Mouse (Mus musculus) midbrain, embryonic 12.5 days (tissue): ENCODE measurements around the gene Afp. TPM values are rescaled to one million over a fixed set of nuclear protein-coding genes. Genes with fewer than 3 reads are reported as not detected.
A peak's percentile ranks its signal among the peaks of the same experiment; 100 is the strongest.

ENCODE experiments used
- ATAC-seq: fragments of 200-750 bp; cut with Nextera tagmentation; 2 replicates; pipeline ENCODE4 v1.8.0; 2017; ENCODE audit warnings: low read depth, moderate TSS enrichment, moderate library complexity; ENCODE audit not compliant: low FRiP score
- H3K27ac ChIP-seq: fragments of 300-500 bp; sonication (generic); replicated peaks from 2 replicates; pipeline ENCODE4 v1.5.1; 2016; ENCODE audit warnings: mild to moderate bottlenecking
- H3K27me3 ChIP-seq: fragments of 300-500 bp; sonication (generic); 2 replicates; pipeline ENCODE4 v1.6.1; 2016; ENCODE audit warnings: mild to moderate bottlenecking
- H3K36me3 ChIP-seq: fragments of 300-500 bp; sonication (generic); 2 replicates; pipeline ENCODE4 v1.6.1; 2016
- H3K4me1 ChIP-seq: fragments of 300-500 bp; sonication (generic); 2 replicates; pipeline ENCODE4 v1.6.1; 2016
- H3K4me2 ChIP-seq: fragments of 300-500 bp; sonication (generic); replicated peaks from 2 replicates; pipeline ENCODE4 v1.6.1; 2016; ENCODE audit warnings: mild to moderate bottlenecking, moderate library complexity
- H3K4me3 ChIP-seq: fragments of 300-500 bp; sonication (generic); 2 replicates; pipeline ENCODE4 v1.5.1; 2016; ENCODE audit warnings: mild to moderate bottlenecking
- H3K9ac ChIP-seq: fragments of 300-500 bp; sonication (generic); replicated peaks from 2 replicates; pipeline ENCODE4 v1.6.1; 2016; ENCODE audit warnings: mild to moderate bottlenecking, moderate library complexity
- H3K9me3 ChIP-seq: fragments of 300-500 bp; sonication (generic); 2 replicates; pipeline ENCODE4 v1.6.1; 2016; ENCODE audit warnings: mild to moderate bottlenecking
- WGBS: fragments of 180-500 bp; shearing (Covaris S2); methylation state at CpG from one replicate; pipeline ENCODE4 v1.1.7; 2016; 5-methylcytosine and 5-hydroxymethylcytosine counted together
- polyA plus RNA-seq: library from polyadenylated mRNA; unstranded; fragments of >200 nt; fragmentation: Nextera tagmentation; extraction: Ambion mirVana; gene quantifications from 2 replicates; pipeline ENCODE4 v1.2.1, GENCODE M21; 2016

The Afp gene
- polyA plus RNA-seq, 1 experiment from 2014 or later: 0.11 TPM

DNA sequence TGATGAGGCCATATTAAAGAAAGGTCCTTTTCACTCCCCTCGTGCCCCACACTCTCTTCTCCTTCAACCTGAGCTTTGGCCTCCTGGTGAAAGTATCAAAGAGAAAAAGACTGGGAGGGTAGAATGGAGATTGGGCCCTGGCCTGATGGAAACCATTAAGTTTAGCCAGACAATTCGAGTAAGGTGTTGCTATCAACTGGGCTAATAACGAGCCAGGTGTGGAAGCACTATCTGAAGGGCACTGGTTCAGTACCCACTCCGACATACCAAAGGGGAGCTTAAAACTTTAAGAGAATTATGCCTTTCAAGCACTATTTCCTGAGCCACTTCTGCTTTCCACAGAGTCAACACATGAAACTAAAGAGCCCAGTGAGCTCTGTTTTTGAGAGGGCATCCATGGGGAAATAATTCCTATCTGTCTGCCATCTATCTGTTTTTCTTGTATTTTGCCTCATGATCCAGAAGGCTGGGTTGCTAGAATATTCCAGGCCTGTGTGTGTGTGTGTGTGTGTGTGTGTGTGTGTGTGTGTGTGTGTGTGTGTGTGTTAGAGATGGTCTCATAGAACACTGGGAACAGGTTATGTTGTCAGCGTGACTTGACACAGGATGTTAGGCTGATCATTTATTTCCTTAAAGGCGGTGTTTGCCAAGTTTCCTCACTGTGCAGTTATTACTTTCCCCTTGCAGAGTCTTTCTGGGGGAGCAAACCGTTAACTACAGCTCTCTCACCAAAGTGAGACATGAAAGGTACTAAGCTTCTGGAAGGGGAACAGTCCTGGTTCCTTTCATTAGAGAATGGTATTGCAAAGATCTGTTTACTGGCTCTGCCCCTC, 13.0 kb upstream of the Afp start:
- H3K9ac ChIP-seq: no peak overlapping the region
- H3K27me3 ChIP-seq: no peaks in the 10 kb centered on the region
- H3K9me3 ChIP-seq: no peaks in the 10 kb centered on the region
- H3K36me3 ChIP-seq: no peaks in the 10 kb centered on the region
- H3K4me3 ChIP-seq: no peak overlapping the region
- no peak for ATAC-seq
- no peak overlapping the region for H3K27ac ChIP-seq
- no peak overlapping the region for H3K4me2 ChIP-seq
- H3K4me1 ChIP-seq: no peaks in the 10 kb centered on the region
- 88% methylated on average over 7 of the region's 7 CpGs for WGBS

DNA sequence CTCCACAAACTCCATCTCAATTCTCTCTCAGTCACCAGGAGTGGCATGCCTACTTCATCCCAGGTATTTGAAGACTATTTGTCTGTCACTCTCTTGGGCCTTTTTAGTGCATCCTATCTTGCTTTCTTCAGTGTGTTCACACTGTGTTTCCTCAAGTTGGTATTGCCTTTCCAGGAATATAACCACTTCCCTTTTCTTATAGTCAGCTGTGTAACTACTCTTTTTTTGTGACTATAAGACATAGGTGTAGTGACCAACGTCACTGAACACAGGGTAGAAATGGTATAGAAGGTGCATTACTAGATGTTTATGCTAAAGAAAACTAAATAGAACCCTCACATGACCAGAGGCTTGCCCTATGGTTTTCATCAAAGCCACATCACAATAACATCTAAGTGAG, 11.7 kb upstream of the Afp start:
- no peak overlapping the region for H3K4me2 ChIP-seq
- H3K27ac ChIP-seq: no peak overlapping the region
- H3K4me1 ChIP-seq: no peaks in the 10 kb centered on the region
- H3K36me3 ChIP-seq: no peaks in the 10 kb centered on the region
- H3K9ac ChIP-seq: no peak overlapping the region
- 87% methylated on average over 1 of the region's 1 CpGs for WGBS
- H3K4me3 ChIP-seq: no peak overlapping the region
- H3K27me3 ChIP-seq: no peaks in the 10 kb centered on the region
- H3K9me3 ChIP-seq: no peaks in the 10 kb centered on the region
- no peak for ATAC-seq

DNA sequence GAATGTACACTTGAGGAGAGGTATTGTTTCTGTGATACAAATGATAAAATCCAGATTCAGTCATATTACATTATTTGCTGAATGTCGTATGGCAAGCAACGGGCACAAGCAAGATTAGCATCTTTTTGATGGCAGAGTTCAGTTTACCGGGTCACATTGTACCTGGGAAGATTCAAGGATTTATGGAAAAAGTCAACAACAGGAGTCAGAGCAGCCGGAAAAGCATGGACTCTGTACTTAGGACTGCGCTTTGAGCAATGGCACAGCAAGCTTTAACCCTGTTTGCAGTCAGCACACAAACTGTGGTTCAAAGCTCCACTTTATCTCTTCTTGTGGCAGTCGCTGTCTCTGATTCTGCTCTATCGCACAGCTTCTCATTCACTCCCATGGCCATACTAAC, 4.9 kb upstream of the Afp start:
- no peak overlapping the region for H3K27ac ChIP-seq
- H3K4me2 ChIP-seq: no peak overlapping the region
- no peak overlapping the region for H3K4me3 ChIP-seq
- no peaks in the 10 kb centered on the region for H3K27me3 ChIP-seq
- no peak for ATAC-seq
- H3K9me3 ChIP-seq: no peaks in the 10 kb centered on the region
- 93% methylated on average over 7 of the region's 7 CpGs for WGBS
- H3K9ac ChIP-seq: no peak overlapping the region
- no peaks in the 10 kb centered on the region for H3K4me1 ChIP-seq
- H3K36me3 ChIP-seq: no peaks in the 10 kb centered on the region

DNA sequence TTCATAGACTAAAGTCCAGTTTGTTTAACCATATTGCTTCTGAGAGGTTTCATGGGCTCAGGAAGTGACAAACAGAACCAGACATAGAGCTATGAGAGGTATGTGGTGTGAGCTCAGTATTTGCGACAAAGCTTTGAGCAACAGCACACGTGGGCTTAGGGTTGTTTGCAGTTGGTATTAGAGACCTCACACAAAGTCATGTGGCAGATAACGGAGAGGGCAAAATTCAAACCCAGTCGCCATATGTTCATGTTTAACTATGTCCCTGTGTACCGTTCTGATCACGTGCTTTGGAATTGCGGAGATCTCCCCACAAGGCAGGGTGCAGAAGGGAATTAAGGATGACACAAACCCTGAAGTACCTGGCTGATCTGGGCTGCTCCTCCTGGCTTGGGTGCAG, 2.2 kb upstream of the Afp start:
- Histone ChIP-seq H3K27me3 (no peaks in the 10 kb centered on the region), H3K4me3 (no peak overlapping the region), H3K4me1 (no peaks in the 10 kb centered on the region), H3K9me3 (no peaks in the 10 kb centered on the region), H3K9ac (no peak overlapping the region), H3K27ac (no peak overlapping the region), H3K36me3 (no peaks in the 10 kb centered on the region), H3K4me2 (no peak overlapping the region)
- ATAC-seq: no peak
- 81% methylated on average over 7 of the region's 7 CpGs for WGBS

DNA sequence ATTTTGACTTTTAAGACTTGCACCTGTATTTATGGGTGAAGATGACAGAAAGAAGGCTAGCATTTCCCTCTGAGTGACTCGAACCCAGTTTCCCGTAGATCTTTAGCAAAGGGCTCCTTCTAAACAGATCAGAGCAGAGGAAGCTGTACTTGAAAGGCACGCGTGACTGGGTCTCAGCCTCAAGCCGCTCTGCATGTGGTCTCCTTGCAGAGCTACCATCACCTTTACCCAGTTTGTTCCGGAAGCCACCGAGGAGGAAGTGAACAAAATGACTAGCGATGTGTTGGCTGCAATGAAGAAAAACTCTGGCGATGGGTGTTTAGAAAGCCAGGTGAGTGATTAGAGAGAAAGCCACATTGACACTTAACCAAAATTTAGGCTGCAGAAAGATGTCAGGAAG, 1.9 kb downstream of the Afp start:
- Histone ChIP-seq H3K4me2 (no peak overlapping the region), H3K9me3 (no peaks in the 10 kb centered on the region), H3K36me3 (no peaks in the 10 kb centered on the region), H3K9ac (no peak overlapping the region), H3K27ac (no peak overlapping the region), H3K27me3 (no peaks in the 10 kb centered on the region), H3K4me3 (no peak overlapping the region), H3K4me1 (no peaks in the 10 kb centered on the region)
- ATAC-seq: no peak
- 81% methylated on average over 9 of the region's 9 CpGs for WGBS

DNA sequence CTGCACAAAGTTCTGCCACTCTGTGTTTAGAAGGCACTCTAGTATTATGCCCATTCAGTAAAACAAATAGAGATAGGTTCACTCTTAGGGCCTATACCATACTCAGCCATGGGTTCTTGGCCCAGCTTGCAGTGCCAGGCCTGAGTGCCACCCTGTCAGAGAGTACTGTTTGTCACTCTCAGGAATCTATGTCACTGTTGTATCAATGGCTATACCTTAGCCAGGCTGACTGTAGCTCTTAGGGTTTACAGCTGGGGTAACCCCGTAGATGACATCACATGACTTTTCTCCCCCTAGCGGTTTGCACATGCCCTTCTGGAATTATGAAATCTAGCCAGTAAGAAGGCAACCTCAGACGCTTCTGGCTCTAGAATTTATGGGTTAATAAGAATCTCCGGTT, 3.8 kb downstream of the Afp start:
- H3K9ac ChIP-seq: no peak overlapping the region
- no peak overlapping the region for H3K27ac ChIP-seq
- H3K27me3 ChIP-seq: no peaks in the 10 kb centered on the region
- 92% methylated on average over 4 of the region's 4 CpGs for WGBS
- H3K9me3 ChIP-seq: no peaks in the 10 kb centered on the region
- no peak overlapping the region for H3K4me2 ChIP-seq
- no peak for ATAC-seq
- H3K4me3 ChIP-seq: no peak overlapping the region
- H3K36me3 ChIP-seq: no peaks in the 10 kb centered on the region
- no peaks in the 10 kb centered on the region for H3K4me1 ChIP-seq

DNA sequence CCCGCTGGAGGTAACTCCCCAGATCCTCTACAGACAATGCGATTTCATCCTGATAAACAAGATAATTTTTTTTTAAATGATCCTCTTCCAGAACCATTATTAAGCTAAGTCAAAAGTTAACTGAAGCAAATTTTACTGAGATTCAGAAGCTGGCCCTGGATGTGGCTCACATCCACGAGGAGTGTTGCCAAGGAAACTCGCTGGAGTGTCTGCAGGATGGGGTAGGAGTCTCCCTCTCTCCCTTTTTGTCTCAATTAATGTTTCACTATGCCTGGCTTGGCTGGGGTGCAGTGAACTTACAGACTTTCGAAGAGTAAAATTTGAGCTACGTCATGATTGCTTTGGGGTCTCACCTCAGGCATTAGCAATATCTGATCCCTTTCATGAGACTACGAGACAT, 9.0 kb downstream of the Afp start:
- Histone ChIP-seq H3K36me3 (no peaks in the 10 kb centered on the region), H3K4me3 (no peak overlapping the region), H3K4me1 (no peaks in the 10 kb centered on the region), H3K27me3 (no peaks in the 10 kb centered on the region), H3K9ac (no peak overlapping the region), H3K9me3 (no peaks in the 10 kb centered on the region), H3K4me2 (no peak overlapping the region), H3K27ac (no peak overlapping the region)
- 74% methylated on average over 7 of the region's 7 CpGs for WGBS
- ATAC-seq: no peak

DNA sequence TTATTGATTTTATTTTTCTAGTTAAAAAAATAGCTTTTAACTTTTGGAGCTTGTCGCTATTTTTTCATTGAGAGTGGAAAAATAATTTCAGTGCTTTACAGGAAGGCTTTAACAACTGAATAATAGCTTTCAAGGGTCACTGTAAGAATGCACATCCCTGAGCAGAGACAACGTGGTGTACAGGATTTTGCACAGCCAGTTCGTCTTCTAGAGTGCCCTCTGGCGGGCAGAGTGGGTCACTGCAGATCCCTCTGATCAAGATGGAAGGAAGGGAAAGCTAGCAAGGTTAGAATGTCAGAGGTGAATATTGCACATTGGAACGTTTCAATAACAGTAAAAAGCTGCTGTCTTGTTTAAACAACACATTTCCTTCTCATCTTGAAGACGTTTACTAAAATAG, 10.2 kb downstream of the Afp start:
- no peaks in the 10 kb centered on the region for H3K9me3 ChIP-seq
- H3K4me1 ChIP-seq: no peaks in the 10 kb centered on the region
- no peak overlapping the region for H3K27ac ChIP-seq
- H3K4me3 ChIP-seq: no peak overlapping the region
- no peak overlapping the region for H3K4me2 ChIP-seq
- 2% methylated on average over 6 of the region's 6 CpGs for WGBS
- no peaks in the 10 kb centered on the region for H3K36me3 ChIP-seq
- ATAC-seq: peak; percentile 79
- H3K27me3 ChIP-seq: no peaks in the 10 kb centered on the region
- H3K9ac ChIP-seq: no peak overlapping the region

DNA sequence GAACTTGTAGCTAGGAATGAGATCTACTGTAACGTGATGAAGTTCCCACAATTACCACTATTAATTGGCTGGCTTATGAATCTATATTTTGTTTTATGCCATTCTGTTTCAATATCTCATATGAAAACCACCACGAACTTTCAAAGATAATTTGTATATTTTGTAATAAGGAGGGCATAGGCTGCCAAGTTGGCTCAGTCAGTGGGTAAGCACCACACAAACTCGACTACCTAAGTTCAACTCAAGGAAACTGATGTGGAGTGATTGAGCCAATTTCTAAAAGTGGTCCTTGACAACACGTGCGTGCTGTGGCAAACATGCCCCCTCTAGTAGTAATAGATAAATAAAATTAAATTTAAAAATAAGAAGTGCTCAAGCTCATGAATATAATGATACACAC, 11.2 kb downstream of the Afp start:
- Histone ChIP-seq H3K9me3 (no peaks in the 10 kb centered on the region), H3K27ac (no peak overlapping the region), H3K4me2 (no peak overlapping the region), H3K36me3 (no peaks in the 10 kb centered on the region), H3K4me3 (no peak overlapping the region), H3K9ac (no peak overlapping the region), H3K4me1 (no peaks in the 10 kb centered on the region), H3K27me3 (no peaks in the 10 kb centered on the region)
- no peak for ATAC-seq
- 89% methylated on average over 5 of the region's 5 CpGs for WGBS

DNA sequence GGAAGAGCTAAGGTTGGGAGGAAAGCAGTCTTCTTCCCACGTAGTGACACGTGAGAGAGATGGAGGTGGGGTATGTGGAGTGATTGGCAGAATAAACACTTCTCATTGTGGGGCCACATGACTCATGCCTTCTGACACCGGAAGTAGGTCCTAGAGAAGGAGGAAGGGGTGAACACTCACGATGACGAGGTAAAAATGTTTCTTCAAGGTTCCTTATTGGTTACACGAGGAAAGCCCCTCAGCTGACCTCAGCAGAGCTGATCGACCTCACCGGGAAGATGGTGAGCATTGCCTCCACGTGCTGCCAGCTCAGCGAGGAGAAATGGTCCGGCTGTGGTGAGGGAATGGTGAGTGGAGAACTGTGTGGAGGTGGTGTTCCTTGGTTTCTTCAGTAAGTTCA, 14.2 kb downstream of the Afp start:
- no peak overlapping the region for H3K27ac ChIP-seq
- ATAC-seq: no peak
- H3K9me3 ChIP-seq: no peaks in the 10 kb centered on the region
- no peak overlapping the region for H3K9ac ChIP-seq
- no peaks in the 10 kb centered on the region for H3K36me3 ChIP-seq
- WGBS: 86% methylated on average over 11 of the region's 11 CpGs
- no peaks in the 10 kb centered on the region for H3K27me3 ChIP-seq
- H3K4me1 ChIP-seq: no peaks in the 10 kb centered on the region
- H3K4me3 ChIP-seq: no peak overlapping the region
- H3K4me2 ChIP-seq: no peak overlapping the region

DNA sequence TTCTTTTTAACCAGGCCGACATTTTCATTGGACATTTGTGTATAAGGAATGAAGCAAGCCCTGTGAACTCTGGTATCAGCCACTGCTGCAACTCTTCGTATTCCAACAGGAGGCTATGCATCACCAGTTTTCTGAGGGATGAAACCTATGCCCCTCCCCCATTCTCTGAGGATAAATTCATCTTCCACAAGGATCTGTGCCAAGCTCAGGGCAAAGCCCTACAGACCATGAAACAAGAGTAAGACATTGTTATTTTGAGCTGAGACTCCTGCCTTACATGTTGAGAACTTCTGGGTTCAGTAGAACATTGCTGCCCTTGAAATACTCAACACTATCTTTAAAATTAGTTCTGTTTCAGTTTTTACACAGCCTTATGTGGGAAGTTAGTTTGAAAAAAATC, 16.0 kb downstream of the Afp start:
- no peaks in the 10 kb centered on the region for H3K9me3 ChIP-seq
- H3K9ac ChIP-seq: no peak overlapping the region
- no peak for ATAC-seq
- no peaks in the 10 kb centered on the region for H3K4me1 ChIP-seq
- no peak overlapping the region for H3K27ac ChIP-seq
- H3K27me3 ChIP-seq: no peaks in the 10 kb centered on the region
- H3K4me3 ChIP-seq: no peak overlapping the region
- no peaks in the 10 kb centered on the region for H3K36me3 ChIP-seq
- WGBS: 71% methylated on average over 2 of the region's 2 CpGs
- H3K4me2 ChIP-seq: no peak overlapping the region

DNA sequence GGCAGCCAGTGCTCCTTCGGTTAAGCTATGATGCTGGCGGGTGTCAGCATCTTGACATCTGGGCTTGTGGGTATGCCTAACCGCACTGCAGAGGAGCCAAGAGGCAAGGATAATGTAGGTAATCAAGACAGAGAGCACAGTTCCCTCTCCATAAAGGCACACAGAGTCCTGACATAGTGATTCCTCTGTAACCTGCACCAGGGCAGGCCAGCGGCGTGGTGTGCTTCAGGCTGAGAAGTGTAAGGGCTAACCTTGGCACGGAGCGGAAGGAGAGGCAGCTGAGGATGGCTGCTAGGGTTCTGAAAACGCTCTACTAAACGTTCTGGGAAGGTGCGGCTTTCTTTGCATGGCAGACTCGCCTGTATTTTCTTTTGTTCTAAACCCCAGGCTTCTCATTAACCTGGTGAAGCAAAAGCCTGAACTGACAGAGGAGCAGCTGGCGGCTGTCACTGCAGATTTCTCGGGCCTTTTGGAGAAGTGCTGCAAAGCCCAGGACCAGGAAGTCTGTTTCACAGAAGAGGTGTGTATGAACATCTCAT, 16.9 kb downstream of the Afp start:
- H3K27ac ChIP-seq: 0 out of 2 replicates have a peak overlapping the region, but pooled peaks have one; percentile 27
- H3K36me3 ChIP-seq: no peaks in the 10 kb centered on the region

More for the DNA sequence above, 16.9 kb downstream of the Afp start:
- no peaks in the 10 kb centered on the region for H3K27me3 ChIP-seq
- no peaks in the 10 kb centered on the region for H3K4me1 ChIP-seq
- ATAC-seq: peak; percentile 73
- no peak overlapping the region for H3K4me2 ChIP-seq
- WGBS: 47% methylated on average over 13 of the region's 13 CpGs
- no peak overlapping the region for H3K4me3 ChIP-seq
- 0 out of 2 replicates have a peak overlapping the region, but pooled peaks have one; percentile 24 for H3K9ac ChIP-seq
- no peaks in the 10 kb centered on the region for H3K9me3 ChIP-seq
